Mouse (Mus musculus) hindbrain, embryonic 11.5 days (tissue): Measurements from ENCODE around the gene Samsn1. TPM values are rescaled to one million over a fixed set of nuclear protein-coding genes. Genes with fewer than 3 reads are reported as not detected.
"Not testable (repeated sequence)": the region's sequence is repeated elsewhere in the genome, so short reads cannot be mapped to it uniquely, and the experiment has no call there.

Experiments used
- ATAC-seq: fragments of 200-750 bp; cut with Nextera tagmentation; 2 replicates; pipeline ENCODE4 v1.8.0; 2017; ENCODE audit warnings: mild to moderate bottlenecking, moderate TSS enrichment, moderate library complexity; ENCODE audit not compliant: low FRiP score
- DNase-seq: peaks from one replicate; pipeline ENCODE4 v3.0.0-alpha.2; 2015; ENCODE audit warnings: low spot score
- H3K27ac ChIP-seq: fragments of 300-500 bp; sonication (generic); 2 replicates; pipeline ENCODE4 v1.5.1; 2014; ENCODE audit warnings: mild to moderate bottlenecking, low read depth, low read length
- H3K27me3 ChIP-seq: fragments of 300-500 bp; sonication (generic); 2 replicates; pipeline ENCODE4 v1.6.1; 2014; ENCODE audit warnings: mild to moderate bottlenecking, low read length, moderate library complexity, mixed read lengths; ENCODE audit not compliant: control insufficient read depth, insufficient read depth
- H3K36me3 ChIP-seq: fragments of 300-500 bp; sonication (generic); 2 replicates; pipeline ENCODE4 v1.6.1; 2014; ENCODE audit warnings: mild to moderate bottlenecking, low read length, moderate library complexity, mixed read lengths; ENCODE audit not compliant: control insufficient read depth, insufficient read depth
- H3K4me1 ChIP-seq: fragments of 300-500 bp; sonication (generic); replicated peaks from 2 replicates; pipeline ENCODE4 v1.6.1; 2014; ENCODE audit warnings: low read length, mixed read lengths; ENCODE audit not compliant: control insufficient read depth, insufficient read depth
- H3K4me2 ChIP-seq: fragments of 300-500 bp; sonication (generic); replicated peaks from 2 replicates; pipeline ENCODE4 v1.6.1; 2014; ENCODE audit warnings: mild to moderate bottlenecking, low read depth, low read length
- H3K4me3 ChIP-seq: fragments of 300-500 bp; sonication (generic); 2 replicates; pipeline ENCODE4 v1.5.1; 2014; ENCODE audit warnings: low read depth, low read length
- H3K9ac ChIP-seq: fragments of 300-500 bp; sonication (generic); 2 replicates; pipeline ENCODE4 v1.6.1; 2014; ENCODE audit warnings: low read depth, low read length
- H3K9me3 ChIP-seq: fragments of 300-500 bp; sonication (generic); 2 replicates; pipeline ENCODE4 v1.6.1; 2016; ENCODE audit warnings: low read length; ENCODE audit not compliant: control insufficient read depth
- WGBS: fragments of 180-500 bp; shearing (Covaris S2); extraction: QIAGEN DNeasy Blood & Tissue Kit; methylation state at CpG from one replicate; pipeline ENCODE4 v1.1.7; 2014; 5-methylcytosine and 5-hydroxymethylcytosine counted together
- polyA plus RNA-seq: library from polyadenylated mRNA; unstranded; fragments of >200 nt; fragmentation: Nextera tagmentation; extraction: Ambion mirVana; gene quantifications from 2 replicates; pipeline ENCODE4 v1.2.1, GENCODE M21; 2014

Gene Samsn1
- polyA plus RNA-seq, 1 experiment from 2014 or later: 1.9 TPM

DNA sequence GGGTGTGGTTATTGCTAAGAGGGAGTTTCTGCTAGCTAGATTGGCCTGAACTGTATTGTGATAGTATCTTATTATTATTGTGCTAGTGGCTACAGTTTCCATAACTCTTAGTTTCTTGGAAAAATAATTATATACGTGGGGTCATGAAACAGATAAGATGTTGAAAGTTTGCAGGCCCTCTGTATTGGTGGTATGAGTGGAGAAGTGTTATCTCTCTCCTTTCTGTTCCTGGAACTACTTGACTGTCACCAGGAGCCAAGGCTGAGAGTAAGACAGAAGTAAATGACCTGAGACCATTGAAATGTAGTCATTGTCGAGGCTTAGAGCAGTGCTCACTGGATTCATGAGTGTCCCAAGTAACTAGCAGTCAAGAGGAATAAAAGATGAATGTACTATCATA, 169.6 kb downstream of the Samsn1 start:
- 75% methylated on average over 2 of the region's 2 CpGs for WGBS
- no peak overlapping the region for H3K4me2 ChIP-seq
- H3K27ac ChIP-seq: no peak overlapping the region
- no peaks in the 10 kb centered on the region for H3K36me3 ChIP-seq
- no peak overlapping the region for H3K4me3 ChIP-seq
- ATAC-seq: no peak
- H3K9me3 ChIP-seq: no peaks in the 10 kb centered on the region
- DNase-seq: no peak
- H3K9ac ChIP-seq: no peak overlapping the region
- no peaks in the 10 kb centered on the region for H3K27me3 ChIP-seq
- no peaks in the 10 kb centered on the region for H3K4me1 ChIP-seq

DNA sequence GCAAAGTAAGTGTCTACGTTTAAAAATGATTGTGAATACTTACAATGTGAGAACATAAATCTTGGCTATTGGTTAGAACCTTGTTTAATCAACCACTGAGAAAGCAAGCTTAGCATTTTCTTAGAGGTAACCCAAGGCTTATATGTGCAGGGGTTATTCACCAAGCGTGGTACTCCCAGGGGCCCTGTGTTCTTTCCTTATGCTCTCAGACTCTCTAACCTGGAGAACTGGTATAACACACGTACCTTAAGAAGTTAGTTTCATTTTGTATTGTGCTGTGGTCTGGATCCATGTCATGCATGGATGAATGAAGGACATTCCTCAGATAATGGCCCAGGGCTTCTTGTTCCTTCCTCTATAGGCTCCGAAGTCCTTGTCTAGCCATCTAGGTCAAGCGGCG, 173.0 kb downstream of the Samsn1 start:
- WGBS: 89% methylated on average over 6 of the region's 6 CpGs

DNA sequence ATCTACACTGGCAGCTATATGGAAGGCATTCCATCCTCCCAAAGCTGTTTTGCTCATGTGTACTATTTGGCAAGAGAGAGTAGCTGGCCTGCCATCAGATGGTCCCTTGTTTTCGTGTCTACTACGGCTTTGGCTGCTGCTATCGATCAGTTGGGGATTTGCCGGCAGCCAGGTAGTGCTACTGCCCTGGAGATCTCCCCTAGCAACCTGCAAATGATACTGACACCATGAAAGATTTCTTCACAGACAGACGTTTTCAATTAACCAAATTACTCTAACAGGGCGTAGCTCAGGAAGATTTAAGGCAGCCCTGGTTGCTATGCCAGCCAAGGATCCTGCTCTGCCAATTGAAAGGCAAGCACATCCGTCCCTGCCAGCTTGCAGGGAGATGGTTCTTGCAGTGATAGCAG, 178.4 kb downstream of the Samsn1 start:
- 73% methylated on average over 7 of the region's 7 CpGs for WGBS
- ATAC-seq (no peak), DNase-seq (no peak)
- Histone ChIP-seq H3K27me3 (no peaks in the 10 kb centered on the region), H3K4me2 (no peak overlapping the region), H3K4me1 (no peaks in the 10 kb centered on the region), H3K36me3 (no peaks in the 10 kb centered on the region), H3K27ac (no peak overlapping the region), H3K4me3 (no peak overlapping the region), H3K9me3 (no peaks in the 10 kb centered on the region), H3K9ac (no peak overlapping the region)

More for the DNA sequence above, 173.0 kb downstream of the Samsn1 start:
- no peak for DNase-seq
- no peak for ATAC-seq
- H3K4me1 ChIP-seq: no peaks in the 10 kb centered on the region
- H3K9me3 ChIP-seq: no peaks in the 10 kb centered on the region
- no peak overlapping the region for H3K4me2 ChIP-seq
- no peaks in the 10 kb centered on the region for H3K27me3 ChIP-seq
- no peaks in the 10 kb centered on the region for H3K36me3 ChIP-seq
- no peak overlapping the region for H3K9ac ChIP-seq
- H3K27ac ChIP-seq: no peak overlapping the region
- H3K4me3 ChIP-seq: no peak overlapping the region

DNA sequence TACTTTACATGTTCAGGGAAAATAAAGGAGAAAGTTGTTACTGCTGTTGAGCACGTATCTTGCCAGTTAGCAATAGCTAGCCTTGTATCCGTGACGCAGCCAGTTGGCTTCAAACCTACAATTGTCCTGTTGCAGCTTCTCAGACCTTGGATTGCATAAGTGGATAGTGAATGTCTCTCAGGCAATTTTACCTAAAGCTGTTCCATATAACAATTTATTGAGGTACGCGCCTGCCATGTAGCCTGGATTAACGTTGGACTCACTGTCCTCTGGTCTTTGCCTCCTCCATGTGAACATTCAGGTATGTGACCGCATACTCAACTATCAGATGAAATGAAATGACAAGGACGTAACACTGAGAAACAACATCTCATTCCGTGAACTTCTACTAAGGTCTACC, 179.1 kb downstream of the Samsn1 start:
- Histone ChIP-seq H3K9me3 (no peaks in the 10 kb centered on the region), H3K4me3 (no peak overlapping the region), H3K27me3 (no peaks in the 10 kb centered on the region), H3K9ac (no peak overlapping the region), H3K27ac (no peak overlapping the region), H3K36me3 (no peaks in the 10 kb centered on the region), H3K4me1 (no peaks in the 10 kb centered on the region), H3K4me2 (no peak overlapping the region)
- DNase-seq (no peak), ATAC-seq (no peak)
- WGBS: 91% methylated on average over 9 of the region's 9 CpGs

DNA sequence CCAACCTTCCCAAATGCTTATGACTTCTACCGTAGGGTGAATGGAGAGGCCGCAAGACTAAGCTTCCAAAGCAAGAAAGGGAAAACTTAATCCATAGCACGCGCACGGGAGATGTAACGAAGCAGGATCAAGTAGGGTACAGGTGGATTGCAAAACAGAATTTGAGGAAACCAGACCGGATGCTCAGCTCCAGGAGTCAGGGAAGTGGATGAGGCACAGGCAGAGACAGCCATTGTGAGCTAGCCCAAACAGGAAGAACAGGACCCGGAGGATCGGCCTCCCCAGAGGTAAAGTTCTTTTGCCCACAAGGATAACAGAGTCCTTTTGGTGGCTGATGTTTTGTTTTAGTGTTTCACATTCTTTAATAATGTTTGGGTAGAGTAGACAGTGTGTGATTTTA, 179.5 kb downstream of the Samsn1 start:
- no peak overlapping the region for H3K4me3 ChIP-seq
- WGBS: 88% methylated on average over 9 of the region's 9 CpGs
- no peaks in the 10 kb centered on the region for H3K4me1 ChIP-seq
- no peak overlapping the region for H3K9ac ChIP-seq
- H3K9me3 ChIP-seq: no peaks in the 10 kb centered on the region
- DNase-seq: no peak
- ATAC-seq: no peak
- H3K4me2 ChIP-seq: no peak overlapping the region
- H3K36me3 ChIP-seq: no peaks in the 10 kb centered on the region
- no peak overlapping the region for H3K27ac ChIP-seq
- no peaks in the 10 kb centered on the region for H3K27me3 ChIP-seq

DNA sequence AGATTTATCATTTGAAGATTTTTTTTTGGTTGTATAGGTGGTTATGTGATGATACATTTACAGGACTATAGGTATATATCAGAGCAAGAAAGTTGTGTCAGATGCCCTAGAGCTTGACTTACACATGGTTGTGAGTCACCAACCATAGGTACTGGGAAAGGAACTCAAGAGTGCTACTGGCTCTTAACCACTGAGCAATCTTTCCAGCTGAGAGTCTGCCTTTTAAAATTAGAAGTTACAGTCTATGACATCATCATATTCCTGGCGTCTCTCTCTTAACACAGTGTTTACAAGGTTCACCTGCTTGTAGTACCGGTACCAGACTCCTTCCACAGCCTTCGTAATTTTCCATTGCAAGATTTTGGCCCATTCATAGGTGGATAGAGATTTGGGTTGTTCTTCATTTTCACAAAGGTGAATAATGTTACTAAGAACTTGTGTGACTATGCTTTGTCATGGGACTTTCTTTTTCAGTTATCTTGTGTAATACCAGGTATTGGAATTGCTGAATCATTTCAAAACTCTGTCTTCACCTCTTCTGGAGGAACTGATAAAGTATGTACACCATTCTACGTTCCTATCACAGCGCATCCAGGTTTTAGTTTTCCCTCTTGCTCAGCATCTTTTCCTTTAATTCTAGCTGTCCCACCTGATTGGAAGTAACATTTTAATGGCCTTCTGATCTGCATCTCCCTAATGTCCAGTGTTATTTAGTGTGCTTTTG, 184.2 kb downstream of the Samsn1 start:
- H3K9ac ChIP-seq: no peak overlapping the region
- WGBS: 94% methylated on average over 5 of the region's 5 CpGs
- H3K4me2 ChIP-seq: no peak overlapping the region
- H3K4me1 ChIP-seq: no peaks in the 10 kb centered on the region
- H3K36me3 ChIP-seq: no peaks in the 10 kb centered on the region
- H3K4me3 ChIP-seq: no peak overlapping the region
- H3K9me3 ChIP-seq: no peaks in the 10 kb centered on the region
- no peak overlapping the region for H3K27ac ChIP-seq
- no peak for ATAC-seq
- no peak for DNase-seq
- H3K27me3 ChIP-seq: no peaks in the 10 kb centered on the region

DNA sequence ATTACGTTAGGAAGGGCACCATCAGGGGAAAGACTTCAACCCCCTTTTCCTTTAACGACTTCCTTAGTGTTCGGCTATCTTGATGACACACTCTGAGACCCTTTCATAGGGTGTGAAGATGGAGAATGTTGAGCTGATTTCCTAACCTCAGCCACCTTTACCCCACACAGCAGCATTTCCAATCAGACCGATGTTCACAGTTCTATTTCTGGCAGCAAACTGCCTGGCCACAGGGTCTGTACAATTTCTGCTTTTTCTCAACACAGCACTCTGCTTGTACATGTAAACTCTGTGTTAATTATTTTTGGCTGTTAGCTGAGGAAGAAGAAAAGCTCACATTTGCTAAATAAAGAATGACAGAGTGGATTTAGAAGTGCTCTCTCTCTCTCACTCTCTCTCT, 190.7 kb downstream of the Samsn1 start:
- no peak overlapping the region for H3K27ac ChIP-seq
- H3K4me2 ChIP-seq: no peak overlapping the region
- H3K27me3 ChIP-seq: no peaks in the 10 kb centered on the region
- WGBS: 86% methylated on average over 4 of the region's 4 CpGs
- no peak overlapping the region for H3K4me3 ChIP-seq
- H3K36me3 ChIP-seq: no peaks in the 10 kb centered on the region
- ATAC-seq (no peak), DNase-seq (no peak)
- H3K9ac ChIP-seq: no peak overlapping the region
- H3K9me3 ChIP-seq: no peaks in the 10 kb centered on the region
- no peaks in the 10 kb centered on the region for H3K4me1 ChIP-seq

DNA sequence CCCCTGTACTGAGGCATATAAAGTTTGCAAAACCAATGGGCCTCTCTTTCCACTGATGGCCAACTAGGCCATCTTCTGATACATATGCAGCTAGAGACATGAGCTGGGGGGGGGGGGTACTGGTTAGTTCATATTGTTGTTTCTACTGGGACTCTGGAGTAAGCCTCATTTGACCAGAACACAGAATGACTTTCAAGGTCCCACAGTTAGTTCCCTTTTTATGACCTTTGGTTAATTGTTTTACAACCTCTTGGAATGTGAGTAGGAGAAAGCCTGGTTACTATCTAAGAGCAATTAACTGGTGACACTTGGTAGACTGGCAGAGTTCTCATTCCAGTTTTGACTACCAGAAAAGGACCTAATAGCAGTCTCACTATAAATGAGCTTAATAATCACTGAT, 195.1 kb downstream of the Samsn1 start:
- not testable (repeated sequence) for H3K4me2 ChIP-seq, DNase-seq, ATAC-seq, H3K4me1 ChIP-seq, H3K9me3 ChIP-seq, H3K27ac ChIP-seq, H3K36me3 ChIP-seq, H3K9ac ChIP-seq, H3K4me3 ChIP-seq, H3K27me3 ChIP-seq

DNA sequence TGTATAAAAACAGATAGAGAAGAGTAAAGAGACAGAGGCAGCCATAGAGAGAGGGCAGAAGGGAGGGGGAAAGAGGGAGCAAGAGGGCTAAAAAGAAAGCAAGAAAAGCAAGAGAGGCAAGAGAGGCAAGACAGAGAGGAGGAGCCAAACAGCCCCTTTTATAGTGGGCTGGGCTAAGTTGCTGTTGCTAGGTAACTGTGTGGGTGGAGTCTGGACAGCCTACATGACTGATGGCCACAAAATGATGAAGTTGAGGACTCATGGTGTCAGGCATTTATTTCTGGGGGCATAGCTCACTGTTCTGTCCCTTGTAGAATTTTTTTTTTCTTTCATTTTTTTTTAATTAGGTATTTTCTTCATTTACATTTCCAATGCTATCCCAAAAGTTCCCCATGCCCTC, 195.6 kb downstream of the Samsn1 start:
- Histone ChIP-seq H3K4me3 (no peak overlapping the region), H3K9me3 (no peaks in the 10 kb centered on the region), H3K36me3 (no peaks in the 10 kb centered on the region), H3K4me1 (no peaks in the 10 kb centered on the region), H3K4me2 (no peak overlapping the region), H3K9ac (no peak overlapping the region), H3K27ac (no peak overlapping the region), H3K27me3 (no peaks in the 10 kb centered on the region)
- no peak for DNase-seq
- no peak; the same call in 1 of the 2 replicates for ATAC-seq
